Mouse (Mus musculus) bone marrow macrophage, adult 2 months (primary cell): Measurements from ENCODE around the gene Olfr284.

ENCODE experiments used
- CTCF ChIP-seq: IDR thresholded peaks from 2 replicates; pipeline ENCODE4 v1.5.1; 2012; ENCODE audit warnings: low read depth, mild to moderate bottlenecking, low read length, moderate library complexity
- POLR2A ChIP-seq: IDR thresholded peaks from 2 replicates; pipeline ENCODE4 v1.6.1; 2012; ENCODE audit warnings: mild to moderate bottlenecking, low read depth, low read length, borderline replicate concordance

GRCm38 (mm10) chr15:98315703-98316102 is 25.1 kb downstream of the Olfr284 start:
- no peak for TF ChIP-seq CTCF
- TF ChIP-seq POLR2A = no peak
